Mouse (Mus musculus) adrenal gland, adult 2 months (tissue): Measurements from ENCODE around the gene Ino80b. TPM values are rescaled to one million over a fixed set of nuclear protein-coding genes. Genes with fewer than 3 reads are reported as not detected.

Source experiments
- DNase-seq: peaks from one replicate; pipeline ENCODE4 v3.0.0; 2021
- polyA plus RNA-seq: library from polyadenylated mRNA; depleted of rRNA; stranded (reverse); fragments of >200 nt; gene quantifications from 2 replicates; pipeline ENCODE4 v1.2.3, GENCODE M21; 2012
- total RNA-seq, 2 experiments: library from RNA; stranded (reverse); gene quantifications; 2 replicates each; pipeline ENCODE4 v1.2.3; 2021

Ino80b gene
- total and polyA plus RNA-seq, 3 experiments: 16.1 to 90.2 (median 27.3) TPM

DNA sequence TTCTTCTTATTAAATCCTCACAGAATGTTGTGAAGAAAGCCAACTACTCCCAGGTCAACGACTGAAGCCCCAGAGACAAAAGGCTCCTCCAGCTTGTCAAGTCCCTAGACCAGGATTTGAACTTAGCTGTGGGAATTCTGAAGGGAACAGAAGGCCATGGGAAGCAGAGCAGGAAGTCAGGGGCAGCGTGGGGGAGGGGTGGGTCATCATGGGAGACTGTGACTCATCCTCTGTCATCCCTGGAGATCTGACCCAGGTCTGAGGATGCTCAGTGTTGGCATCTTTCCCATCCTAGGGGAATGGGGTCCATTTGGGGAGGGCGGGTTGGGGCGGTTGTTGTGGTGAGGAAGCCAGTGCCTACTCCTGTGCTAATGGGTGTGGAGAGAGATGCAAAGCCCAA is 16.4 kb upstream of the Ino80b start:
- no peak for DNase-seq

DNA sequence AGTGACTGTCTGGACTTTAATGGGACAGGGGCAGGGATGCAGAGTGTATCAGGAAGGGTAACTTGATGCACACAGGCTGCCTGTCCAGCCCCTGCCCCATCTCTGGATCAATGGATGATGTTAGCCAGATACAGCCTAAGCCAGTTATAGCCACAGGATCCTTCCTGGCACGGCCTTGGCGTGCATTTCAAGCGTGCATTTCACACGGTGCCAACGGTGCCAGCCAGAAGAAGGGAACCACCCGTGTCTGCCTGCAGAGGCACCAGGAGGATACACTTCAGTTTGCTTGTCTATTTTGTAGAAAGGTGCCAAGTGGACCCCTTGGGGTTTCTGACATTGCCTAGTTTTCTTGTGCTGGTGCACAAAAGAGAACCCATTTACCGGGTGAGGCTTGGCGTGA is 14.8 kb upstream of the Ino80b start:
- DNase-seq: no peak

DNA sequence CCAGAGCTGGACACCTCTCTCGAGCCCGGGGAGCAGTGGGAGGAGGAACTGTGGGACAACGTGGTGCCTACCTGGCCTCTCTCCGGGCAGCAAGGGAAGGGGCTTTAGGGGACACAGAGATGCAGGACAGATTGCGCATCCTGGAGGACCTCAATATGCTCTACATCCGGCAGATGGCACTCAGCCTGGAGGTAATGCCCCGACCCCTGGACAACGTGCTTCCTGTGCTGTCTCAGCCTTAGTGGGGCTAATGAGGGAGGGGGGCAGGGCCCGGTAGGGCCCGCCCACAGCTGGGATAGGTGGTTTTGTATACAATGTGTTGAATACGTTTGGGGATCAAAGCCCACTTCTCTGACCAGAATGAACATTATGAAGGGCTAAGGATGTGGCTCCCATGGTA is 12.8 kb upstream of the Ino80b start:
- no peak for DNase-seq

DNA sequence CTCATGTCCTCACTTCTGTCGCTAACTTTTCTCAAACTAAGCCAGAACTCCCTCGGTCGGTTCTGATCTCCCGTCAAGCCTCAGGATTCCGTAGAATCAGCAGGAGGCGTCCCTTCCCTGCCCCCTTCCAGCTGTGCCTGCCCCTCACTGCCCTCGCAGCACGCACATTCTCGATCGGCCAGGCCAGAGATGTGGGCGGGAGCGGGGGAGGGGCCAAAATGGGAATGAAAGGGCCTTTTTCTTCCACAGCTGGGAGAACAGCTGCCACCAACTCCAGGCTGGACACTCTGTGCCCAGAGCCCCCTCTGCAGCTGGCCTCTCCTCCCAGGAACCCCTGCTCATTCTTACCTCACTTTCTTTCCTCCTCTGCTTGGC is 12.3 kb upstream of the Ino80b start:
- peak; percentile 94 for DNase-seq

DNA sequence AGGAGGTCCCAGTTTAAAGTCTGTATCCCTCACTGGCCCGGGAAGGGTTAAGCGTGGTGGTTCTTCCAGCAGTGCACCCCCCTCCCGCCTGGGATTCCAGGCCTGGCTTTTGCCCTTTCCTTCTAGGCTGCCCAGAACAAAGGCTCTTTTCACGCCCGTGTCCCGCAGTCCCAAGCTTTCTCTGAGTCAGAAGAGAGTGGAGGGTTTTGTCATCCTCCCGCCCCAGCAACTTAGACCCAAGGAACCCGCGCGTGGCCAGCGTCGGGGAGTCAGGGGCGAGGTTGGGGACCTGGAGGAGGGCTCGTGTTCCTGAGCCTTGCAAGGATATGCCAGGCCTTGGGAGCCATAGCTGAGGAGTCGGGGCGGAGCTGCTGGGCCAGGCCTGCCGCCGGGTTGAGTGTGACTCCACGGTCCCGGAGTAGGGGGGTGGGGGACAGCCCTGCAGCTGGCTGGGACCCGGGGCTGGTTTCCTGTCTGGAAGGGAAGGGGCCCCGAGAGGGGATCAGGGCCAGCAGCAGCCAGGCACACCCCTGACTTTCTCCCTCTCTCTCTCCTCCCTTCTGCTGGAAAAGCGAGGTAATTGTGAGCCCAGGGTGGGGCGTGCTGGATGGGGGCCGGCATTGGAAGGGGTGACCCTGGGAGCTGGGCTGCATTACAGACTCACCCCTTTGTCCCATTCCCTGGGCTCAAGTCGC is 11.8 kb upstream of the Ino80b start:
- peak; percentile 86 for DNase-seq

DNA sequence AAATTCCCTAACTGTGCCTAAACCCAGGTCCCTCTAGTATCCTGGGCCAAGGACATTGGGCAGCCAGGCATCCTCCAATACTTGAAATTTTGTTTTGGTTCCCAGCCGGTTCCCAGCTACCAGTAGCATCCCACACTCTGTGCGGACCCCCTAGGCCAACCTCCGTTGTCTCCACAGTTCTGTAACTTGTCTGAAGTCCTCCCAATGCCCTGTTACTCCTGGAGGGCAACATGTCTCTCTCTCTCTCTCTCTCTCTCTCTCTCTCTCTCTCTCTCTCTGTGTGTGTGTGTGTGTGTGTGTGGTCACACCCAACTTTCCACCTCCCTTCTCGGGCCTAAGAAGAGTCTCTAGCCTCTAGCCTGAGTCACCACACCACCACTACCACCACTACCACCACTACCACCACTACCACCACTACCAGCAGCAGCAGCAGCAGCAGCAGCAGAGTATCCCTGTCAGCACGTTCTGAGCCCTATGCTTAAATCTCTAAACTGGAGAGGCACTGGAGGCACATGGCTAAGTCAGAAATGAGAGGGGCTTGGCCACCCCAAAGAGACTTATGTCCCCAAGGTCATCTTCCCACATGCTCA is 11.2 kb upstream of the Ino80b start:
- DNase-seq: no peak

DNA sequence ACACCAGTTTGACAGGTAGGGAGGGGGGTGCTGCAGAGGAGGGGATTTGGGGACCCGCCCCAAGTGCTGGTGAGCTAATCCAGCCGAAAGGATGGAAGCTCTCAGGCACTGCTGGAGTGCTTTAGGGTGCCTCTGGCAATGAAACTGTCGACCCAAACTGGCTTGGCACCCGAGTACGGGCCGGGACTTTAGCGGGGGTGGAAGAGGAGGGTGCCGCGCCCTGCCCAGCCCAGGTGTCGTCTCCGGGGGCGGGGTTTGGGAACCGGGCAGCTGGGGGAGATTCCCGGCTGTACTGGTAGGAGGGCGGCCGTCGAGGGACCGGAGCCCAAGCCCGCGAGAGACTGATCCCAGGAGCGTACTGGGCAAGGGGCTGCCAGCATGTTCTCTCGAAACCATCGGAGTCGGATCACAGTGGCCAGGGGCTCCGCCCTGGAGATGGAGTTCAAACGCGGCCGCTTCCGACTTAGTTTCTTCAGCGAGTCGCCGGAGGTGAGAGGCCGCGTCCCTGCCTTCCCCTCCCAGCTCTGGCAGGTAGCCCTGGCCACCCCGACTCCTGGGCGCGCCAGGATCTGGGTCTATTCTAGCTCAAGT is 10.4 kb upstream of the Ino80b start:
- peak; percentile 49 for DNase-seq

DNA sequence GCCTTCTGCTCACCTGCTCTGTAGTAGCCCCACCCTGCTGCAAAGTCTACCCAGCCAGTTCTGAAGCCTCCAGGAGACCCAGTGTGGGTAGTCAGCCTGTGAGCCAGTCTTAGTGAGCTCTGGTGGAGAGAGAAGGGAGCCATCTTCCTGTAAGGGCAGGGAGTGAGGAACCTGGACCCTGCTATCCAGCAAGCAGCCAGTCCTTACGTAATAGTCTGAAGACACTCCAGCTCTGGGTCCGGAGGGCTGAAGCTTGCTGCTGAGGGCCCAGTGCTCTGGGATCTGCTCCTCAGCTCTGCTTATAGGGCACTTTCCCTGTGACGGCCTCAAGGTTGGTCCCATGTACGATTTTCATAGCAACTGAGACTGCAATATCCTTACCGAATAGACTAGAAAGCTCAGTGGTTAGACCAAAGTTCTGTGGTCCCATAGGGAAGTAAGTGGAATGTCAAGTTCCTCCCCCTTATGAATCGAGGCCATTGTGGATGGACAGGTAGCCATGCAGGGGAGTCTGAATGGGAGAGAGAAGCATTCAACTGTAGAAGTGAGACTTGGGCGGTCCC is 9.8 kb upstream of the Ino80b start, which contains the start of gene Rtkn:
Gene Rtkn (plus strand): TSS at position 513 of the 563 bp plus-strand sequence.
- DNase-seq: no peak

DNA sequence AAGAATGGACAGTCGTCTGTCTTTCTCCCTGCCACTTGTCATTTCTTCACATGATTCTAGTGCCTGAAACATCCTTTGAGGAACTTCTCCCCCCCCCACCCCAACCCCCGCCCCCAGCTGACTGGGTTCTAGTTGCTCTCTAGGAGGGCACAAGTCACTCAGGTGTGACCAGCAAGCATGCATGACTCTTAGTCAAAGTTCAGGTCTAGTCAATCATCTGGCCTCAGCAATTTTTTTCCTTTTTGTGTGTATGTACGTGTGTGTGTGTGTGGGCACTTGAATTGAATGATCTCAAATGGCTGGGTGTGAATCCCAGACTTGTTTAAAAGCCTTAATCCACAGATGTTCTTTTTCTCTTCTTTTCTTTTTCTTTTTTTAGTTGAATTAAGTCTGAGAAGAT is 9.0 kb upstream of the Ino80b start:
- DNase-seq: no peak

DNA sequence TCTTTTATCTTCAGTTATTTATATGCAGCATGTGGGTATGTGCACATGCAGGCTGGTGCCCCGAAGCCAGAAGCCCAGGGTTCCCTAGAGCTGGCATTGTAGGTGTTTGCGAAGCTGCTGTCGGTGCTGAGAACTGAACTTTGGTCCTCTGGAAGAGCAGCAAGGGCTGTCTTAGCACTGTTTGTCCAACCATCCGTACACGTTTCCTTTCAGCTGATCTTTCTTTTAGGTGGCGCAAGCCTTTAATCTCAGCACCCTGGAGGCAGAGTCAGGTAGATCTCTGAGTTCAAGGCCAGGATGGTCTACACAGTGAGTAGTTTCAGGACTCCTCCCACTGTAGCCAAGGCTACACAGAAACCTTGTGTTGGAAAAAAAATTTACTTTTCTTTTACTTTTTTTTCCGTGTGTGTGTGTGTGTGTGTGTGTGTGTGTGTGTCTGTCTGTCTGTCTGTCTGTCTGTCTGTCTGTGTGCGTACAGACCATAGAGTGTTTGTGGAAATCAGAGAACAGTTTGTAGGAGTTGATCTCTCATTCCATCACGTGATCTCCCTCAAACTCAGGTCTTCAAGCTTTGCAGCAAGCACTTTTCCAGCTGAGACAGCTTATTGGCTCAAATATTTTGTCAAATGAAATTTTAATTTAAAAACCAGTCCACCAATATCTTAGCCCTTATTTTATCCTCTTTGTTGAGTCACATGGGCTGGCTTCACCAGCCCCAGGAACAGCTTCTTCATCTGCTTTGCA is 7.1 kb upstream of the Ino80b start:
- DNase-seq: no peak

DNA sequence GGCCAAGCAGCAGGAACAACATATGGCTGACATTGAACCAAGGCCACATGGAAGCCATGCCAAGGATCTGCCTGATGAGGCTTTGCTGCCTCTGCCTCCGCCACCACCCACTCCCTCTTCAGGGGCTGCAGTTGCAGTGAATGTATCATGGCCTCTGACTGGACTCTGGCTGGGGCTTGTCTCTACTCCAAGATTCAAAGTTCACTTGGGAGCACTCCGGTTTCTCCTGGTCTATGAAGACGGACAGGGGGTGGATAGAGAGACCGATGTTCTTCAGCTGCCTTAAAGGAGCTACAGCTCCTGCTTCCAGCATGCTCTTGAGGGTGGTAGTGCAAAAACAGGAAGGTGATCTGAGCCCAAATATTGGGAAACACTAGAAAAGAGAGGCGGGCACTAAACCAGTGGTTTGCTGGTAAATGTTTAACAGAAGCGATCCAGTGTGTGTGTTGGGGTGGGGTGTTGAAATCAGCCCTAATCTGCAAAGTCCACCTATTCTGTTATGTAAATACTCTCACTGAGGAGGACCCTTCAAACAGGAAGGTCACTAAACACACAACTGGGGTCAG is 6.3 kb upstream of the Ino80b start:
- no peak for DNase-seq

DNA sequence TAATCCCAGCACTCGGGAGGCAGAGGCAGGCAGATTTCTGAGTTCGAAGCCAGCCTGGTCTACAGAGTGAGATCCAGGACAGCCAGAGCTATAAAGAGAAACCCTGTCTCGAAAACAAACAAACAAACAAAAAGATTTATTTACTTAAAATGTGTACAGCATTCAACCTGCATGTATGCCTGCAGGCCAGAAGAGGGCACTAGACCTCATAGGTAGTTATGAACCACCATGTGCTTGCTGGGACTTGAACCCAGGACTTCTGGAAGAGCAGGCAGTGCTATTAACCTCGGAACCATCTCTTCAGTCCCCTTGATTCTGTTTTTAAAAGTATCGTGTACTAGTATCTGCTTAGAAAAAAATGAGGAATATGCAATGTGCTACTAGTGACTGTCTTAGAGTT is 2.2 kb upstream of the Ino80b start:
- no peak for DNase-seq

DNA sequence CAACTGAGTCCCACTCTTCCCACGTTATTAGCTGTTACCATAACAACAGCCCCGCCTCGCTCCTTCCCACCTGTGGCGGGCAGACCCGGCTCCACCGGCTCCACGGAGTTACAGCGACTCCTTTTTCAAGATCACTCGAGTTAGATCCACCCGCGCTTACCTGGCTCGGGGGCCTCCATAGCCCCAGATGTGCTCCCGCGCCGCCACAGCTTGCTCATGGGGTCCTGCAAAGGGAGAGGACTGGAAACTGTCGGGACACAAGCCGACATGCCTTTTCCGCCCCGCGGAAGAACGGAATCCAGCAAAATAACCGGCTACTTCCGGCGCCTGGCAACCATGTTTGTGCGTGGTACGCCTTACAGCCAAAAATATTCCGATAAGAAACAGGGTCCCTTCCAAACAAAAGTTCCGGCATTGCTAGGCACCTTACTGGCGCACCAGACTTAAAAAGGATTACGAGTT is 349 bp downstream of the Ino80b start:
- DNase-seq: peak; percentile 93

DNA sequence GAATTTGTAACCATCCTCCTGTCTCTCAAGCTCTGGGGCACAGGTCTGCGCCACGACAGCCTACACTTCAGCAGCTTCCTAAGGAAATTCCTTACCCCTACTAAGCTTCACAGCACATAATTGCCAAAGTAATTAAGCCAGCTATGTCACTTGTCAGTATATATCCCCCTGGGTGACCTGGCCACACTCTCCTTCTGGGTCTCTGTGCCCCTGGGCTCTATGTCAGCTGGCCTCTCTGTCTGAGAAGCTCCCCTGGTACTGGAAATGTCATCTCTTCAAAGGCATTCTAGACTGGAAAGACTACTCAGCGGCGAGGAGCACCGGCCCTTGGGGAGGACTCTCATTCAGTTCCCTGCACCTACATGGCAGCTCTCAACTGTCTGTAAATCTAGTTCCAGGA is 2.3 kb downstream of the Ino80b start:
- DNase-seq: no peak

DNA sequence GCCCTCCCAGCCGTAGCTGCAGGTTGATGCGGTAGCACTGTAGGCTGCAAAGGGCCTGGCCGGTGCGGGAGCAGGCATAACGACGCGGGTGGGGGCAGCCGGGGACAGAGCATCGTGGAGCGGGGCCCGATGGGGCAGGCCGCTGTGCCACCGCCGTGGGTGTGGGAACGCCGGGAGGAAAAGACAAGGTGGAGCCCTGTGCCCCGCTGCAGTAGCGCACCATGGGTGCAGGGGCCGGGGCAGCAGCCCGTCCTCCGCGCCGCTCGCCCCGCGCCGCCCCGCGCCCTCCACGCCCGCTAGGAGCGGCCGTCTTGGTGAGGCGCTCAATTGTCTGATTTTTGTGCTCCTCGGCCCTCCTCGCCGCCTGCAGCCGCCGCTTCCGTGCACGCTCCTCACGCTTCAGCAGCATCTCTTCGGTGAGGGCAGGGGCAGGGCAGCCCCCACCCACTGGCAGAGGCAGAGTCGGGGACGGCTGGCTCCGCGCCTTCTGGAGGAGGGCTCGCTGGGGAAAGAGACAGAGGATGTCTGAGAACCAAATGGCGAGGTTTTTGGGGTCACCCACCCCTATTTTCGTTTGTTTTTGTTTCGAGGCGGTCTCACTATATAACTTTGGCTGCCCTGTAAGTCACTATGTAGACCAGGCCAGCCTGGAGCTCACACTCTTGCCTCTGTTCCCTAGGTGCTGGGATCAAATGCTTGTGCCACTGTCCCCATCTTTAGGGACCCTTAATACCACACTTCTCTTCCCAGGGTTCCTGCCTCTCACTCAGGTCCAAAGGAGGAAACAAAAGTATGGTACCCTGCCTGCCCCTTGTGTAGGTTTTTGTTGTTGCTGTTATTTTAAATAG is 3.1 kb downstream of the Ino80b start:
- no peak for DNase-seq

DNA sequence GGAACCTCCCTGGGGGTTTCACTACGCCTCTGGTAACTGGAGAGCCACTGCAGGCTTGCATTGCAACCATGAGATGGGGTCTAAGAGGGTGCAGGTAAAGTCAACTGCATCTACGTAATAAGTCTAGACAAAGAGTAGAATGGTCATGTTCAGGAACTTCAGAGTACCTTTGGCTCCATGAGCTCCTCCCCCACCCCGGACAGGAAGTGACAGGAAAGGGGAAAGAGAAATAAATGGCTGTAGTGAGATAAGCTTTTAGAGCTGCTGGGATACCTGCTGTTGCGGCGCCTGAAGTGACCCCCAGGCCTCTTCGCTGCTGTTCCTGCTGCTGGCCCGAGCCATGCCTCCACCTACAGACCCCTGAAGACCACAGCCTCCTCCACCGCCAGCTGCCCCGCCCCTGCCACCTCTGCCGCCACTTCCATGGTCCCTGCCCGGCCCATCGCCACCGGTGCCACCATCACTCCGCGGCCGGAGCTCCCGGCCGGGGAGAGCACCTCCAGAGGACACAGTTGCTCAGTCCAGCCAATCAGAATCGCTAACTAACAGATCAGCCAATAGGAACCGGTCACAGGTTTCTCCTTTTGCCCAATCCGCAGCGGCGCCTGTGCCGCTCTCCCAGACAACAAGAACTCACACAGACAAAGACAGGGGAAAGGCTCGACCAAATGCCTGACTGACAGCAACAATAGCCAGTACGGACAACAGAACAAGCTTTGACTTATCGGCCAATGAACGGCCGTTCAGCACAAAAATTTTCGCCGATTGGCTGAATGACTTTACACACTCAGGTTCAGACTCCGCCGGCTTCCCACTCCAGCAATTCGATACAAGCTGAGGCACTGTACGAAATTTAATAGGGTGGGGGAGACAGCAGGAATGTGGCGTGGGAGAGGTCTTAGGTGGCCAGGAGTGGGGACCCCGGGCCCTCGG is 4.0 kb downstream of the Ino80b start, which contains the start of gene Wbp1:
Gene Wbp1 (minus strand): TSS at position 630 of the 933 bp plus-strand sequence.
- DNase-seq: peak; percentile 98

DNA sequence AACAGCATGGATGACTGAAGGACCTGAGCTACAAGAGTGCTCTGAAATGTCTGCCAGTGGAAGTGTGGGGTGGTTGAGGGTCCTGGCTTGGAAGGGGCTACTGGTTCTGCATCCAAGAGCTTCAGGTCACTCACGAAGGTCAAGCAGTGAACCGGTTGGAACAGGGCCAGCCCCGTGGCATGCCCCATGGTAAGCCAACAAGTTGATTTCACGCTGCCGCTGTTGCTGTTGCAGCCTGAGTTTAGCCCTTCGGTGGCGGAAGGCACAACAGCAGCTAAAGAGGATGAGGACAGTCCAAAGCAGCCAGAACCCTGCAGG is 5.5 kb downstream of the Ino80b start:
- DNase-seq: peak; percentile 47

DNA sequence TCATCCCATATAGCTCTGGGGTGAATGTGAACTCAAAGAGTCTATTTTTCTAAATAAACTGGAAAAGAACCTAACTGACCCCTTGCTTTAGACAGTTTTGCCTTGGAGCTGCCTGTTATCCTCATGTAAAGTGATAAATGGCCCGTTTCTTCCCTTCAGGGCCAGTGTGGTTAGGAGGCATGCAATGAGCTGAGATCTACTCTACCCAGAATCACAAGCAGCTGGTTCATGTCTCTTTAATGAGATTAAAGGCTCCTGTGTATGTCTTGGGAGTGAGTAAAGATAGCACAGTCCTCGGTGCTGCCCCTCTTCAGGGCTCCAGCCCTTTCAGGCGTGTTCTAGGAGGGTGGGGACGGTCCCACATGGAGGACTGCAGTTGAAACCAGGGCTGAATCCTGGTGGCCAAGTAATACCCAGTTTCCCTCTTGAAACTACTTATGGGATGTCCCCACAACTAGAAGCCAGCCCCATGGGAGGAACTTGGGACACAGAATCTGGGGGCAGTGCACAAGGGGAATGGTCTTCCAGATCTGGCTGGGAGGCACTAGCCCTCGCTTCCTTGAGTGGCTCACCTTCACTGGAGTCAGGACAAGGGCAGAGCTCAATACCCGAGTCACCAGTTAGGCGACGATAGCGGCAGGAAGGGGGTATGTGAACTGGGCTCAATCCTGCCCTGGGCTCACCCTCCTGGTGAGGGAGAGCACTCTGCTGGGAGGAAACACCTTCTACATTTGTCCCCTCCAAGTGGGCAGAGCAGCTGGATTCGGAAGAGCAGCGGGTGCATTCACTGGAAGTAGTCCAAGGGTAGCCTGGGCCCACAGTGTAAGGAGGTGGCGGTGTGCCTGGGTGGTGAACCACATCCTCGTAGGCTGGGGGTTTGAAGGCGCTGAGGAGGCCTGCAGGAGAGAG is 6.2 kb downstream of the Ino80b start:
- no peak for DNase-seq

DNA sequence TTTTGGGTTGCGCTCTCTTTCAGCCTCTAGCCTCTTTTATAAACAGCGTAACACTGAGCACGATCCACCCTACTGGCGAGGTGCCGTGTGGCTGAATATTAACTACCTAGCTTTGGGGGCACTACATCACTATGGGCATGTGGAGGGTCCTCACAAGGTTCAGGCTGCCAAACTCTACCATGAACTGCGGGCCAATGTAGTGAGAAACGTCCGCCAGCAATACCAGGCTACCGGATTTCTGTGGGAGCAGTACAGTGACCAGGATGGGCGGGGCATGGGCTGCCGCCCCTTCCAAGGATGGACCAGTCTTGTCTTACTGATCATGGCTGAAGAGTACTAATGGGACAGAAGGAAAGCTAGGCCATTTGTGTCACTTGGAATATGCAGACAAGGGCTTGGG is 6.9 kb downstream of the Ino80b start:
- no peak for DNase-seq
